Mouse (Mus musculus): ENCODE results near the gene Plekhs1.
"Not testable (repeated sequence)": the region's sequence is repeated elsewhere in the genome, so short reads cannot be mapped to it uniquely, and the experiment has no call there.

Gene Plekhs1

GRCm38 (mm10) chr19:56503069-56503468 is 41.6 kb downstream of the Plekhs1 start:
- ATAC-seq (ENCODE audit: insufficient number of reproducible peaks, low FRiP score, low TSS enrichment): not testable (repeated sequence)

GRCm38 (mm10) chr19:56503525-56503924 is 42.1 kb downstream of the Plekhs1 start:
- ATAC-seq (ENCODE audit: insufficient number of reproducible peaks, low FRiP score, low TSS enrichment): not testable (repeated sequence)

GRCm38 (mm10) chr19:56511207-56511606 is 49.8 kb downstream of the Plekhs1 start:
- not testable (repeated sequence) for ATAC-seq (ENCODE audit: insufficient number of reproducible peaks, low FRiP score, low TSS enrichment)

GRCm38 (mm10) chr19:56513527-56513926 is 52.1 kb downstream of the Plekhs1 start:
- not testable (repeated sequence) for ATAC-seq (ENCODE audit: insufficient number of reproducible peaks, low FRiP score, low TSS enrichment)

- not testable (repeated sequence) for ATAC-seq (ENCODE audit: insufficient number of reproducible peaks, low FRiP score, low TSS enrichment)
Observed at GRCm38 (mm10) chr19:56519408-56519807, 58.0 kb downstream of the Plekhs1 start.

GRCm38 (mm10) chr19:56530529-56530928 is 69.1 kb downstream of the Plekhs1 start:
- ATAC-seq (ENCODE audit: insufficient number of reproducible peaks, low FRiP score, low TSS enrichment): not testable (repeated sequence)

GRCm38 (mm10) chr19:56531251-56531650 is 69.8 kb downstream of the Plekhs1 start:
- no peak for ATAC-seq (ENCODE audit: insufficient number of reproducible peaks, low FRiP score, low TSS enrichment)

- no peak for ATAC-seq (ENCODE audit: insufficient number of reproducible peaks, low FRiP score, low TSS enrichment)
Observed at GRCm38 (mm10) chr19:56533291-56534071, 72.0 kb downstream of the Plekhs1 start.

- ATAC-seq (ENCODE audit: insufficient number of reproducible peaks, low FRiP score, low TSS enrichment): no peak
Observed at GRCm38 (mm10) chr19:56534337-56534736, 72.9 kb downstream of the Plekhs1 start.

- ATAC-seq (ENCODE audit: insufficient number of reproducible peaks, low FRiP score, low TSS enrichment): no peak
Observed at GRCm38 (mm10) chr19:56535064-56535463, 73.6 kb downstream of the Plekhs1 start.

GRCm38 (mm10) chr19:56535765-56536164 is 74.3 kb downstream of the Plekhs1 start:
- ATAC-seq (ENCODE audit: insufficient number of reproducible peaks, low FRiP score, low TSS enrichment): no peak

Measured in cerebellum, adult (tissue).